Mouse (Mus musculus): ENCODE measurements around the gene Lmo7. TPM values are rescaled to one million over a fixed set of nuclear protein-coding genes. Genes with fewer than 3 reads are reported as not detected.
A peak's percentile ranks its signal among the peaks of the same experiment; 100 is the strongest.

Gene Lmo7
- polyA plus RNA-seq, 1 experiment, result 14.1 TPM

DNA sequence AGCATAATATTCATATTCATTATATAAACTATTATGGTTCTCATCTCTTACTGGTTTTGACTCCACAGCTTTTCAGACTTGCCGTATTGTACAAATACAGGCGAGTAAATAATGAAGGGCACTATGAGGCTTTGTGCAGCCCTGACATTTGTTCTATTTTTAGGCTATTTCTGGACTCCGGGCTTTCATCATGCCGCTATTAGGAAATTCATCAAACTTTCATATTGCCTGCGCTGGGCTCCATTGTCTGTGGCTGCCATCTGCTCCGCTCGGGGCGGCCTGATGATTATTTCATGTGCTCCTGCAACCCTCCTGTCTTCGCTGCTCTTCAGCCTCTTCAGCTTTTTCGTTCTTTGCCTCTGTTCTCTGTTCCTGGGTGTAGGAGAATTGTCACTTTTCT, 50.3 kb downstream of the Lmo7 start:
- DNase-seq (ENCODE audit: low read depth), result no peak

DNA sequence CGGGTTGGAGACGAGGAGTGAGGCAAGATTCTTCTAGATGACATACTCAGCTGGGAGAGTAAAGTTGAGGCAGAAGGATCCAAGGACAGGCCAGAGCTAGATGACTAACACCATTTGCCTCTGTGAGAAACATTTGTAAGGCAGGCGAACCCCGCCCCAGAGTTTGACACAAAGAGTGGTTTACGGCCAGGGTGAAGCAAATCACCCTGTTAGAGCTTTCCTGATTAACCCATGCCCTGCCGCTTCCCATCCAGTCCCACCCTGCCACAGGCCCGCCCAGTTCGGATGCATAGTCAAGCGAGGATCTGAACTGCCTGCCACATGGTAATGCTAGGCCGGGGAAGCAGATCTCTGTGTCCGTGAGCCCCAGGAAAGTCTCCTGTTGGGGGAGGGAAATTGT, 51.5 kb downstream of the Lmo7 start:
- DNase-seq (ENCODE audit: low read depth), result no peak

DNA sequence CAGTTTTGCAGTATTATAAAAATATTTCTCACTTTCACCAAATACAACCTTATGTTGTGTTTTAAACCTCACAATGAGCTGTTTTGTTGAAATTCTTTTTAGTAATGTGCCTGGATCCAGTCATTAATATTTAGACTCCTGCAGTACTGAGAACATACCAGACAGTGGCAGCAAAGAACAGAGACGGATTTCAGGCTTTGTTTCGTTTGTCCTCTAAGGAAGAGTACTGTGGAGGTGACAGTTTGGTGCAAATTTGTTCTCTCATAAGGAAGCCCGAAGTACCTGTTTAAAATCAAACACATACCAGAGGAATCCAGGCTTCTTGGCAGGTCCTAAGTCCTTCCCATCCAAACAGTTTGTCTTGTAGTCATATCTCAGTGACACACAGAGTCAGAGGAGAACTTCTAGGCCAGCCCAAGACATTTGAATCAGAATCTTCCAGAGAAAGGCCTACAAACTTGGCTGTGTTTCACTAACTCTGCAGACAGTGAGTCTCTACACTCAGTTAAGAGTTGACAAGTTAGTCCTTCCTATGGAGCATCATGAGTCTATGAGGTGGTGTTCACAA, 52.3 kb downstream of the Lmo7 start:
- DNase-seq (ENCODE audit: low read depth), result no peak

DNA sequence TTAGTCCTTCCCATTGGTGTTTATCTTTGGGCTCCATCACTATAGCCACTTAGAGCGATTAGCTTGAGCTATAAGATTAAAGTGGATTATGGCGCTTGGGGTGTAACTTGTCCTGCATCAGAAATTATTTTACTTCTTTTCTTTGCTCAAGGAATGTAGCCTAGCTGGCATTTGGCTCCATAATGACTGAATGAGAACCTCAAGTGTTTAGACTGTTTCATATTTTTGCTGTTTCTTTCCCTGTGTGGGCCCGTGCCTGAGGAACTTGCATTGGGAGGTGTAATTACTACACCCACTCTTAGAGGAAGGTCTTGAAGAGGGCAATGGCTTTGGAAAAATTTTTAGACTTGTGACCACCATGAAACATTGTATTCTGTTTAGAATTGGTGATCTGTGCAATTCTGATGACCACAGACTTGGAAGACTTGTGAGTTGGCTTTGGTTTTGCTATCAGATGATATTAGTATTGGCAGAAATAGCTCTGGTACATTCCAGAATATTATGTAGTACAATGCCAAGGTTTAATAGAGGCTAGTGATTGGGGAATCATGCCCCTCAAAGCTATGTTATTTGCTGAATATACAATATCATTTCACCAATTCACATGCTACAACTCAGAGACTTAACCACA, 54.7 kb downstream of the Lmo7 start:
- no peak for DNase-seq (ENCODE audit: low read depth)

DNA sequence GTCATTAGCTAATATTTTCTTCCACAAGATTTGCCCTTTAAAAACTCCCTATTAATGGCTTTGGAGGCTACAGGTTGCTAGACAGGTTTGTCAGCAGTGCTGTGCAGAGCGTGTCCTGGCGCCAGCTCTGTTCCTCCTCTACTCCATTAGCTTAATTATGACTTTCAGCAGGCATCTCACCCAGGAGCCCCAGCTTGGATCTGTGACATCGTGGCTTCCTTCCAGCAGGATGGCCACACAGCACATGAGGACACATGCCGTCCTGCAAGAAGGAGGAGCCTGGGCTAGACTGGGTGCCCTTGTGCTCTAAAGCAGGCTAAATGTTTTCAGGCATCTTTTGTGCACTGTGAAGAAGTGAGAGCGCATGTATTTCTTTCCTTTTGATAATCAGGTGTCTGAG, 58.1 kb downstream of the Lmo7 start:
- peak; percentile 91 for DNase-seq (ENCODE audit: low read depth)

GRCm38 (mm10) chr14:101788475-101788874, 58.7 kb downstream of the Lmo7 start:
- no peak for DNase-seq (ENCODE audit: low read depth)

- DNase-seq (ENCODE audit: low read depth), result no peak
Observed at GRCm38 (mm10) chr14:101794553-101795177, 64.9 kb downstream of the Lmo7 start.

GRCm38 (mm10) chr14:101797930-101798500, 68.3 kb downstream of the Lmo7 start:
- DNase-seq (ENCODE audit: low read depth), result no peak

DNA sequence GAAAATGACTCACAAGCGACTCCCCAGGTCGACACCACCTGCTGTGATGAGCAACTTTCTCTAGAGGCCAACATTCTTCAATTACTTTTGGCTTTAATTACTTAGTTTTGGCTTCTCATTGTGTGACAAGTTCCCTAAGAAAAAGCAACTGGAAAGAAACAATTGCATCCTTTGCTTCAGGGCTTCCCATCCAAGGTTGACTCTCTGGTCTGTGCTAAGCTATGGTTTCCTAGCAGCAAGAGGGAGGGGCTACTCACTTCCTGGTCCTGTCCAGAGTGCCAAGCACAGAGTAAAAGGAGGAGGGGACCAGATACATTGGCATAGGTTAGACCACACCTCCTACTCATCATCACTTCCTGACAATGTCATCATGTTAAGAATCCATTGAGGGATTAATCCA, 69.0 kb downstream of the Lmo7 start:
- DNase-seq (ENCODE audit: low read depth), result no peak

DNA sequence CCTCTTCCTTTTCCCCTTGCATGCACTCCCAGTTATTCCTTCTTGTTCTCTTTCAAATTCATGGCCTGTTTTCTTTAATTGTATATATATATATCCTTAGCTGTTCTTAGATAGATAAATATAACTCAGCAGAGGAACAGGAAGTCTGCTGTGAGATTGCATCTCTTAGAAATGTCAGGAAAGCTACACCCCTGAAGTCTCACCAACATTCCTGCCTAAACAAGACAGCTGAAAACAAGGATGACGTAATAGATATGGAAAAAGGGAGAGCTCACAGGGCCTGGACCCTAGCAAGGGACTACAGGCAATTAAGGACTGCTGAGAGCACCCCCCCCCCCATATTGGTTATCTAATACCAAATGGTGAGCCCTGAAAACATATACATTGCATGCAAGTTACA, 71.9 kb downstream of the Lmo7 start:
- DNase-seq (ENCODE audit: low read depth), result no peak

DNA sequence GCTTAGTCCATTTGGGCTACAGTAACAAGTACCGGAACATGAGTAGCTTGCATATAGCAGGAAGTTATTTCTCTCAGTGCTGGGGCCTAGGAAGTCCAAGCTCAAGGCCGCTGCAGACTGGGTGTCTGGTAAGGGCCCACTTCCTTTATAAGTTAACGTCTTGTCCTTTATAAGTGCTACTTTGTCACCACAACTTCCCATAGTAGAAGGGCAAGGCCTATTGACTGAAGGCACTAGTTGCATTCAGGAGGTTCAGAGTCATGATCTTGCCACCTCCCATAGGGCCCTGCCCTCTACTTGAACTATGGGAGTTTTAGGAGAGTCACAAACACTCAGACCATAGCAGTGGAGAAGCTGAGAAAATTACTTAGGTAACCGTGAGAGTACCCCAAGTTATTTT, 74.4 kb downstream of the Lmo7 start:
- no peak for DNase-seq (ENCODE audit: low read depth)

GRCm38 (mm10) chr14:101804562-101805327, 75.0 kb downstream of the Lmo7 start:
- no peak for DNase-seq (ENCODE audit: low read depth)

- DNase-seq (ENCODE audit: low read depth), result no peak
Observed at GRCm38 (mm10) chr14:101805328-101805697, 75.6 kb downstream of the Lmo7 start.

- DNase-seq (ENCODE audit: low read depth), result no peak
Observed at GRCm38 (mm10) chr14:101806058-101806457, 76.3 kb downstream of the Lmo7 start.

GRCm38 (mm10) chr14:101806607-101807006, 76.8 kb downstream of the Lmo7 start:
- DNase-seq (ENCODE audit: low read depth), result no peak

GRCm38 (mm10) chr14:101816450-101816849, 86.7 kb downstream of the Lmo7 start:
- no peak for DNase-seq (ENCODE audit: low read depth)

GRCm38 (mm10) chr14:101822390-101822789, 92.6 kb downstream of the Lmo7 start:
- DNase-seq (ENCODE audit: low read depth), result peak; percentile 66

DNA sequence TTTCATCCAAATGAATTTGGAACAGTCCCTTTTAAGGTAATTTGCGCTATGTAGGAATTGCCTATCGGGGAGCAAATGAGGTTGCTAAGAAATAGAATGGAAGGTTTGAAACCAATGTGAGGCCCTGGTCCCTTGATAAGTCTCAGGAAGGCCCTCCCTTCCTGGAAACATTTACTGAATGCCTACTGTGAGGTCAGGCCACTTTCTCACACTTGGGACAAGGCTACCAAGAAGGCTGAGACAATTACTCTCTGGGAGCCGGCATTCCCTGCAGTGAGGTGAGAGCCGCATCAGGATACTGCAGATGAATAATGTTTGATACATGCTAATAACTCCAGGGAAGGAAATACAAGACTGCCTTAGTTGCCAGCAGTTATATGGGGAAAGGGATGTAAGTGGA, 93.1 kb downstream of the Lmo7 start:
- DNase-seq (ENCODE audit: low read depth), result no peak

- DNase-seq (ENCODE audit: low read depth), result no peak
Observed at GRCm38 (mm10) chr14:101829676-101830075, 99.9 kb downstream of the Lmo7 start.

GRCm38 (mm10) chr14:101830116-101830515, 100.4 kb downstream of the Lmo7 start:
- DNase-seq (ENCODE audit: low read depth), result no peak

GRCm38 (mm10) chr14:101834109-101834508, 104.4 kb downstream of the Lmo7 start:
- DNase-seq (ENCODE audit: low read depth), result no peak

GRCm38 (mm10) chr14:101836401-101836800, 106.6 kb downstream of the Lmo7 start:
- no peak for DNase-seq (ENCODE audit: low read depth)

Measured in gonadal fat pad, adult 2 months (tissue).